Mouse (Mus musculus) C2C12 (cell line): ENCODE measurements at regions not wholly inside any gene's neighbourhood (a gene's known extent, or its start where the extent isn't known, plus 50 kb on each side); places are given as distances from the start of the nearest gene placed in this dataset.

Experiments
- CEBPB ChIP-seq: IDR thresholded peaks from one replicate; pipeline ENCODE4 v1.6.1; 2011; ENCODE audit warnings: low read depth, mild to moderate bottlenecking, control low read depth, moderate library complexity
- CTCF ChIP-seq: IDR thresholded peaks from one replicate; pipeline ENCODE4 v1.5.1; 2011; ENCODE audit not compliant: control insufficient read depth, insufficient read depth, insufficient read length
- MYOD1 ChIP-seq: IDR thresholded peaks from one replicate; pipeline ENCODE4 v1.6.1; 2011; ENCODE audit warnings: low read depth; ENCODE audit not compliant: control insufficient read depth, insufficient read length
- USF1 ChIP-seq: IDR thresholded peaks from one replicate; pipeline ENCODE4 v1.6.1; 2011; ENCODE audit warnings: low read depth, mild to moderate bottlenecking, control low read depth, moderate library complexity

DNA sequence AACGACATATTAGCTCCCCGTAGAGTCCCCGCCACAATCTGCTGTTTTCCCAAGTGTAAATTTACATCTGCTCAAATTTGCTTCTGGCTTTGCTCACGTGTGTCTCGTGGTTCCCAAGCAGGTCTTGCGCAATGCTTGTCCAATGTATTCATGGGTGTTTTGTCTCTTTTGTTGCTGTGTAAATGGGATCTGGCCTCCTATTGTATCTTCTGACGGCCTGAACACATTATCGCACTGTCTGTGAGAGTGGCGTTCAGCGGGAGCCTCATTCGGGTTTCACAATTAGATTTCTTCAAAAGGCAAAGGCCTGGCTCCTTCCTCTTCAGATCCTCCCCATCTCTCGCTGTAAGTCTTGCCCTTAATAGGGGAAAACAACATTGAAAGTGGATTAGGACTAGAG is 274.5 kb downstream of the Fam19a5 start:
- TF ChIP-seq CTCF (no peak), CEBPB (peak; percentile 71), MYOD1 (no peak), USF1 (no peak)
